Mouse (Mus musculus) lung, embryonic 16.5 days (tissue): ENCODE measurements around the gene Eif2b3. TPM values are rescaled to one million over a fixed set of nuclear protein-coding genes. Genes with fewer than 3 reads are reported as not detected.

Experiments used
- ATAC-seq: fragments of 200-750 bp; cut with Nextera tagmentation; 2 replicates; pipeline ENCODE4 v1.8.0; 2017; ENCODE audit warnings: low read depth, mild to moderate bottlenecking, moderate library complexity
- H3K27ac ChIP-seq: fragments of 300-500 bp; sonication (generic); 2 replicates; pipeline ENCODE4 v1.5.1; 2014; ENCODE audit warnings: mild to moderate bottlenecking, control low read depth, low read length
- H3K27me3 ChIP-seq: fragments of 300-500 bp; sonication (generic); 2 replicates; pipeline ENCODE4 v1.6.1; 2014; ENCODE audit warnings: low read depth, low read length, mixed read lengths; ENCODE audit not compliant: control insufficient read depth, insufficient read depth
- H3K36me3 ChIP-seq: fragments of 300-500 bp; sonication (generic); 2 replicates; pipeline ENCODE4 v1.6.1; 2014; ENCODE audit warnings: low read length; ENCODE audit not compliant: control insufficient read depth, insufficient read depth
- H3K4me1 ChIP-seq: fragments of 300-500 bp; sonication (generic); replicated peaks from 2 replicates; pipeline ENCODE4 v1.6.1; 2014; ENCODE audit warnings: low read length, mixed read lengths; ENCODE audit not compliant: control insufficient read depth, insufficient read depth
- H3K4me2 ChIP-seq: fragments of 300-500 bp; sonication (generic); 2 replicates; pipeline ENCODE4 v1.6.1; 2014; ENCODE audit warnings: low read depth, low read length, control low read depth
- H3K4me3 ChIP-seq: fragments of 300-500 bp; sonication (generic); 2 replicates; pipeline ENCODE4 v1.5.1; 2014; ENCODE audit warnings: mild to moderate bottlenecking, low read length, control low read depth
- H3K9ac ChIP-seq: fragments of 300-500 bp; sonication (generic); 2 replicates; pipeline ENCODE4 v1.6.1; 2014; ENCODE audit warnings: low read length, control low read depth
- H3K9me3 ChIP-seq: fragments of 300-500 bp; sonication (generic); 2 replicates; pipeline ENCODE4 v1.6.1; 2016; ENCODE audit warnings: low read length; ENCODE audit not compliant: control insufficient read depth
- WGBS: fragments of 180-500 bp; shearing (Covaris S2); extraction: QIAGEN DNeasy Blood & Tissue Kit; methylation state at CpG from one replicate; pipeline ENCODE4 v1.1.7; 2014; 5-methylcytosine and 5-hydroxymethylcytosine counted together
- polyA plus RNA-seq: library from polyadenylated mRNA; unstranded; fragments of >200 nt; fragmentation: Nextera tagmentation; extraction: Ambion mirVana; gene quantifications from 2 replicates; pipeline ENCODE4 v1.2.1, GENCODE M21; 2015

Gene Eif2b3
- polyA plus RNA-seq, 1 experiment from 2014 or later: 29.7 TPM

DNA sequence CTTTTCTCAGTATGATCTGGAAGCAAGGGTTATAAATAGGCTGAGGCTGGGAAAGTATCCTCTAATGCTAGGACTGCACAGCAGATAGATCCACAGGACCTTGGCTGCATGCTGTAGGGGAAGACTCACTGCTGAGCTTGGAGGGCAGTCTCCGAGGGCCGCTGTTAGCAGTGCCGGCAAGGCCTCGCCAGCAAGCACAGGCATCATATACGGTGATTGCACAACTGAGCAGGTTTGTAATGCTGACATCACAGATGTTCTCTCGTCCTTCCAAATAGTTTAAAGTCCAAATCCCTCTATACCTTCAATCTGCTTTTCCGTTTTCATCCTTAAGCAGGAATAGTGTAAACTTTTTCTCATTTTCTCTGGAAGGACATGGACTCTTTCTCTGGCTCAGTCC is 48.8 kb downstream of the Eif2b3 start:
- peaks cover 9% of the 10 kb centered on the region for H3K36me3 ChIP-seq
- H3K27me3 ChIP-seq: no peaks in the 10 kb centered on the region
- H3K9me3 ChIP-seq: no peaks in the 10 kb centered on the region
- 92% methylated on average over 7 of the region's 7 CpGs for WGBS
- H3K4me3 ChIP-seq: no peak overlapping the region
- no peak overlapping the region for H3K27ac ChIP-seq
- H3K4me2 ChIP-seq: no peak overlapping the region
- no peak for ATAC-seq
- no peak overlapping the region for H3K9ac ChIP-seq
- H3K4me1 ChIP-seq: no peaks in the 10 kb centered on the region

- Histone ChIP-seq H3K4me1 (no peaks in the 10 kb centered on the region), H3K9me3 (no peaks in the 10 kb centered on the region), H3K4me2 (no peak overlapping the region), H3K27ac (no peak overlapping the region), H3K9ac (no peak overlapping the region), H3K36me3 (peaks cover 9% of the 10 kb centered on the region), H3K4me3 (no peak overlapping the region), H3K27me3 (no peaks in the 10 kb centered on the region)
- ATAC-seq: no peak
- WGBS: 85% methylated on average over 1 of the region's 1 CpGs
Observed at GRCm38 (mm10) chr4:117069647-117070046, 50.4 kb downstream of the Eif2b3 start.

GRCm38 (mm10) chr4:117070624-117071023 is 51.4 kb downstream of the Eif2b3 start:
- H3K9ac ChIP-seq: no peak overlapping the region
- 68% methylated on average over 4 of the region's 4 CpGs for WGBS

DNA sequence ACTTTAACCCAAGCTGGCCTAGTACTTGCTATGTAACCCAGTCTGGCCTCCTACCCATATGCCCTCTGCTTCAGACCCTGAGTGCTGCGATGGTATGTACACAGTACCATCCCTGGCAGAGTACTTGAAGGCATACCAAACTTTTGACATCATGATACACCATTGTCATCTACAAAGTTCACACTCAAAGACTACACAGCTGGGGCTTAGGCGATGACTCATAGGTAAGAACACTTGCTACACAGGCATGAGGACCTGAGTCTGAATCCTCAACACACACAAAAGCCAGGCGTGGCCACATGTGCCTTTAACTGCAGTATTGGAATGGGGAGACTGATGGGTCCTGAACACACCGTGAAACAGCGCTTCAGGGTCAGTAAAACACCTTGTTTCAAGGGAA is 52.0 kb downstream of the Eif2b3 start:
- peaks cover 9% of the 10 kb centered on the region for H3K36me3 ChIP-seq
- no peak overlapping the region for H3K4me2 ChIP-seq
- H3K27me3 ChIP-seq: no peaks in the 10 kb centered on the region
- no peak overlapping the region for H3K27ac ChIP-seq
- no peaks in the 10 kb centered on the region for H3K9me3 ChIP-seq
- no peak for ATAC-seq
- H3K4me3 ChIP-seq: no peak overlapping the region
- 81% methylated on average over 5 of the region's 5 CpGs for WGBS
- no peaks in the 10 kb centered on the region for H3K4me1 ChIP-seq
- no peak overlapping the region for H3K9ac ChIP-seq

More at GRCm38 (mm10) chr4:117070624-117071023, 51.4 kb downstream of the Eif2b3 start:
- H3K4me1 ChIP-seq: no peaks in the 10 kb centered on the region
- no peaks in the 10 kb centered on the region for H3K9me3 ChIP-seq
- H3K4me2 ChIP-seq: no peak overlapping the region
- no peak for ATAC-seq
- no peaks in the 10 kb centered on the region for H3K27me3 ChIP-seq
- no peak overlapping the region for H3K27ac ChIP-seq
- no peak overlapping the region for H3K4me3 ChIP-seq
- H3K36me3 ChIP-seq: peaks cover 9% of the 10 kb centered on the region

- H3K27me3 ChIP-seq: no peaks in the 10 kb centered on the region
- ATAC-seq: no peak
- peaks cover 4% of the 10 kb centered on the region; the same call in 1 of the 2 replicates for H3K36me3 ChIP-seq
- no peaks in the 10 kb centered on the region for H3K4me1 ChIP-seq
- H3K9ac ChIP-seq: no peak overlapping the region
- no peaks in the 10 kb centered on the region for H3K9me3 ChIP-seq
- H3K4me3 ChIP-seq: no peak overlapping the region
- no peak overlapping the region for H3K27ac ChIP-seq
- no peak overlapping the region for H3K4me2 ChIP-seq
- 72% methylated on average over 7 of the region's 7 CpGs for WGBS
Observed at GRCm38 (mm10) chr4:117087948-117088640, 68.9 kb downstream of the Eif2b3 start.

- Histone ChIP-seq H3K4me2 (no peak overlapping the region), H3K9me3 (no peaks in the 10 kb centered on the region), H3K36me3 (peaks cover 2% of the 10 kb centered on the region; the same call in 1 of the 2 replicates), H3K9ac (no peak overlapping the region), H3K27me3 (no peaks in the 10 kb centered on the region), H3K4me3 (no peak overlapping the region), H3K27ac (no peak overlapping the region), H3K4me1 (peaks cover 6% of the 10 kb centered on the region; the same call in 1 of the 2 replicates)
- no peak for ATAC-seq
- 66% methylated on average over 7 of the region's 7 CpGs for WGBS
Observed at GRCm38 (mm10) chr4:117090586-117090985, 71.4 kb downstream of the Eif2b3 start.

DNA sequence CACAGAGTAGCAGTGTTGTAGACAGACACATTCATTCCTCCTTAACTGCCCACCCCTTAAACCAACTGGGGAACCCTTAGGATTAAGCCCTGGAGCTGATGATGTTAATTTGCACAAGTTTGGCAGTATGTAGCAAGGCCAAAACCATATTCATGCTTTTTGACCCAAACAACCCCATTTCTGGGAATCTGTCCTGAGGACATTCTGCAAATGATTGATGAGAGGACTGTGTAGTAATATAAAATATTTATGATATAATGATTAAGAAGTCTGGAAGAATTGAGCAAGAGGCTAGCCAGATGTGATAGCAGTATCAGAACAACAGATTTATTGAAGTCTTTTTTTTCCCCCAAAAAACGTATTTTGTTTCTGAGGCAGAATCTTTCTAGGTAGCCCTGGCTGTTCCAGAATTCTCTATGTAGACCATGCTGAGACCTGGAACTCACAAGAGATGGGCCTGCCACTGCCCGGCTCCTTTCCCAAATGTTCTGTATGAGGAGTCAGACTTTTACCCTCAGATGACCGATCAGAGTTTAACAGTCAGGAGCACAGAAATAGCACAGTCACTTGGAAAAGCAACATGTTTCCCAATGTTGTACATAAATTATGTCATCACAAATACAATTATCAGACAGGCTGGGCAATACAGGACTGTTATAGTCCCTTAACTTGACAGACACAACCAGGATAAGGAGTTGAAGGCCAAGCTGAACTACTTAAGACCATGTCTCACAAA is 75.6 kb downstream of the Eif2b3 start:
- Histone ChIP-seq H3K9me3 (no peaks in the 10 kb centered on the region), H3K4me3 (no peak overlapping the region), H3K4me1 (peaks cover 31% of the 10 kb centered on the region), H3K4me2 (no peak overlapping the region), H3K27ac (no peak overlapping the region; the same call in 1 of the 2 replicates), H3K9ac (no peak overlapping the region), H3K36me3 (no peaks in the 10 kb centered on the region), H3K27me3 (no peaks in the 10 kb centered on the region)
- ATAC-seq: no peak
- 62% methylated on average over 3 of the region's 3 CpGs for WGBS

- 0% methylated on average over 45 of the region's 50 CpGs for WGBS
- no peaks in the 10 kb centered on the region for H3K36me3 ChIP-seq
- H3K27ac ChIP-seq: peak within 1 kb of the TSS; percentile 78
- H3K4me2 ChIP-seq: peak within 1 kb of the TSS; percentile 98
- H3K27me3 ChIP-seq: no peaks in the 10 kb centered on the region
- H3K4me1 ChIP-seq: peaks cover 31% of the 10 kb centered on the region
- ATAC-seq: peak; percentile 86
- peak within 1 kb of the TSS; percentile 68 for H3K9ac ChIP-seq
- H3K9me3 ChIP-seq: no peaks in the 10 kb centered on the region
- H3K4me3 ChIP-seq: peak within 1 kb of the TSS; percentile 76
Observed at GRCm38 (mm10) chr4:117095551-117096452, 76.6 kb downstream of the Eif2b3 start, which contains the start of gene Ptch2. Ptch2 (plus strand) TSS chr4:117096075.

DNA sequence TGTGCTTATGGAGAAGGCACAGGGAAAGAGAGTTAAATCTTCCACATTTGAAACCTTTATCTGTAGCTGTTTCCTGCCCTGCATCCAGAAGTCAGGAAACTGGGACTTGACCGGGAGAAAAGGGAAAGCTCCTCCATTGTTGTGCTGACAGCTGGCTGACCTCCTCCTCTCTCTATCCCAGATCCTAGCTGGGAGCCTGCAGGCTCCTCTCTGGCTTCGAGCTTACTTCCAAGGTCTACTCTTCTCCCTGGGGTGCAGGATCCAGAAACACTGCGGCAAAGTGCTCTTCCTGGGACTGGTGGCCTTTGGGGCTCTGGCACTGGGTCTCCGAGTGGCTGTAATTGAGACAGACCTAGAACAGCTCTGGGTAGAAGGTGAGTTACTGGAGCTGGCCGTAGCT is 77.5 kb downstream of the Eif2b3 start:
- ATAC-seq: no peak
- peak overlapping the region; percentile 78 for H3K27ac ChIP-seq

More for the DNA sequence above, 77.5 kb downstream of the Eif2b3 start:
- Histone ChIP-seq H3K36me3 (no peaks in the 10 kb centered on the region), H3K9ac (peak overlapping the region; percentile 68), H3K4me3 (peak overlapping the region; percentile 76), H3K4me2 (peak overlapping the region; percentile 98), H3K9me3 (no peaks in the 10 kb centered on the region), H3K4me1 (peaks cover 34% of the 10 kb centered on the region), H3K27me3 (no peaks in the 10 kb centered on the region)
- 4% methylated on average over 5 of the region's 5 CpGs for WGBS
